Mouse (Mus musculus) ES-Bruce4 (cell line): Measurements from ENCODE around the gene Tnnc2.

Experiments
- CTCF ChIP-seq: IDR thresholded peaks from one replicate; pipeline ENCODE4 v1.8.1; 2011; ENCODE audit warnings: low read depth, low read length
- EP300 ChIP-seq: IDR thresholded peaks from 2 replicates; pipeline ENCODE4 v1.6.1; 2011; ENCODE audit warnings: low read depth, low read length; ENCODE audit not compliant: insufficient read depth
- POLR2A ChIP-seq: IDR thresholded peaks from one replicate; pipeline ENCODE4 v1.8.1; 2011; ENCODE audit warnings: low read length; ENCODE audit not compliant: insufficient read depth

- TF ChIP-seq POLR2A (no peak), CTCF (no peak), EP300 (no peak)
Observed at GRCm38 (mm10) chr2:164735446-164735845, 44.3 kb downstream of the Tnnc2 start.
